Mouse (Mus musculus) neural tube, embryonic 14.5 days (tissue): ENCODE results near the gene Mr1. TPM values are rescaled to one million over a fixed set of nuclear protein-coding genes. Genes with fewer than 3 reads are reported as not detected.
"Not testable (repeated sequence)": the region's sequence is repeated elsewhere in the genome, so short reads cannot be mapped to it uniquely, and the experiment has no call there.

Experiments used
- ATAC-seq: fragments of 200-750 bp; cut with Nextera tagmentation; 2 replicates; pipeline ENCODE4 v1.8.0; 2017; ENCODE audit warnings: low read depth, mild to moderate bottlenecking, moderate TSS enrichment, moderate library complexity
- H3K27ac ChIP-seq: fragments of 300-500 bp; sonication (generic); 2 replicates; pipeline ENCODE4 v1.5.1; 2014; ENCODE audit warnings: low read depth, mild to moderate bottlenecking, control low read depth, low read length, moderate library complexity, mixed read lengths
- H3K27me3 ChIP-seq: fragments of 300-500 bp; sonication (generic); 2 replicates; pipeline ENCODE4 v1.6.1; 2014; ENCODE audit warnings: low read length; ENCODE audit not compliant: control insufficient read depth, insufficient read depth
- H3K36me3 ChIP-seq: fragments of 300-500 bp; sonication (generic); 2 replicates; pipeline ENCODE4 v1.6.1; 2014; ENCODE audit warnings: low read length, mixed read lengths; ENCODE audit not compliant: control insufficient read depth, insufficient read depth
- H3K4me1 ChIP-seq: fragments of 300-500 bp; sonication (generic); 2 replicates; pipeline ENCODE4 v1.6.1; 2014; ENCODE audit warnings: low read length; ENCODE audit not compliant: control insufficient read depth, insufficient read depth
- H3K4me2 ChIP-seq: fragments of 300-500 bp; sonication (generic); 2 replicates; pipeline ENCODE4 v1.6.1; 2014; ENCODE audit warnings: mild to moderate bottlenecking, low read depth, low read length, control low read depth
- H3K4me3 ChIP-seq: fragments of 300-500 bp; sonication (generic); 2 replicates; pipeline ENCODE4 v1.5.1; 2014; ENCODE audit warnings: low read depth, low read length, control low read depth, mixed read lengths
- H3K9ac ChIP-seq: fragments of 300-500 bp; sonication (generic); replicated peaks from 2 replicates; pipeline ENCODE4 v1.6.1; 2014; ENCODE audit warnings: low read depth, mild to moderate bottlenecking, control low read depth, low read length, mixed read lengths
- H3K9me3 ChIP-seq: fragments of 300-500 bp; sonication (generic); 2 replicates; pipeline ENCODE4 v1.6.1; 2016; ENCODE audit warnings: low read length; ENCODE audit not compliant: control insufficient read depth
- WGBS: fragments of 180-500 bp; shearing (Covaris S2); extraction: QIAGEN DNeasy Blood & Tissue Kit; methylation state at CpG from one replicate; pipeline ENCODE4 v1.1.7; 2014; 5-methylcytosine and 5-hydroxymethylcytosine counted together
- polyA plus RNA-seq: library from polyadenylated mRNA; unstranded; fragments of >200 nt; fragmentation: Nextera tagmentation; extraction: Ambion mirVana; gene quantifications from 2 replicates; pipeline ENCODE4 v1.2.1, GENCODE M21; 2014

Mr1 gene
- 1.0 and 1.3 TPM in 2 replicates for polyA plus RNA-seq

DNA sequence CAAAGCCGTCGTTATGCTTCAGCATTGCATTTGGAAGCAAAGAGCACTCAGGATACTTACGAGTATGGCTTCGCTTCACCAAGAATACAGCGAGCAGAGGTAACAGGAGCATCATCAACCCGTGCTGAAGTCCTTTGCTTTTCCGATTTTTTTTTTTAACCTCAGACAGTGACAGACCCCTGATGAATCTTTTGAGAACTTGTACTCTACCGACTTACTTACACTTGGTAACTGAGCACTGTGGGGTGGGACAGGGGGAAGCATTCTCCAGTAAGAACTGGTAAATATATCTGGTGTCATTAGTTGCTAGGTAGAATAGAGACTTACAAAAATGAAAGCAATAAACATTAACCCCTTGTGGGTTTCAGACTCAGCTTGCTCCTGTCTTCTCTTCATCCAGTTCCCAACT, at the start of gene Mr1:
Gene Mr1, minus strand, starts transcription at position 243 of the 409 bp plus-strand sequence.
- H3K4me2 ChIP-seq: 0 out of 2 replicates have a peak within 1 kb of the TSS, but pooled peaks have one; percentile 11
- no peaks in the 10 kb centered on the region for H3K9me3 ChIP-seq
- no peaks in the 10 kb centered on the region for H3K27me3 ChIP-seq
- H3K4me3 ChIP-seq: peak within 1 kb of the TSS; percentile 16; the same call in 1 of the 2 replicates
- peak; percentile 82; the same call in 1 of the 2 replicates for ATAC-seq
- no peak within 1 kb of the TSS for H3K27ac ChIP-seq
- no peaks in the 10 kb centered on the region for H3K36me3 ChIP-seq
- H3K4me1 ChIP-seq: no peaks in the 10 kb centered on the region
- H3K9ac ChIP-seq: no peak within 1 kb of the TSS
- 59% methylated on average over 8 of the region's 8 CpGs for WGBS

DNA sequence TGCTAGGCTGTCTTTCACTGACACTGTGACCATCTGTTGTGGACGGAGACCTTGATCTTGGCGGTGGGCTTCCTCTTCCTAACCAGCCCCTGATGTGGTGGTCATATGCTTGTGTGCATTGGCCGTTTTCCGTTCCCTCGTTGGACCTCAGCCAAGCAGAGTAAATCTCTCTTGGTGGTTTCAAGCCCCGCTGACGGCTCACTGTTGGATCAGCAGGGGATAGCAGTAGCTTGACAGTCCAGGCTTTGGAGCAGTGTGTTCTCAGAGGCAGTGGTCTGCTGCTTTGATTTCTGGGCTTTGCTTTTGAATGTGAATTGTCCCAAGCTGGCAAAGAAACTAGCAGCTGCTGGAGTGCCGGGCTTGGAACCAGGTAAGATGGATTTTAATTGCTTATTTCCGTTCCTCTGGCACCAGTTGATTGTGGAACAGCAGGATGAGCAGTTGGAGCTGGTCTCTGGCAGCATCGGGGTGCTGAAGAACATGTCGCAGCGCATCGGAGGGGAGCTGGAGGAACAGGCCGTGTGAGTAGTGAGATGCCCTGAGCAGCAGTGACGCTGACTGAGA, 46.3 kb upstream of the Mr1 start:
- WGBS: 53% methylated on average over 15 of the region's 15 CpGs
- Histone ChIP-seq H3K4me3 (no peak overlapping the region), H3K27me3 (no peaks in the 10 kb centered on the region), H3K36me3 (peaks cover 31% of the 10 kb centered on the region; the same call in 1 of the 2 replicates), H3K4me1 (0 out of 2 replicates have a peak, but pooled peaks cover 4% of the 10 kb centered on the region), H3K9me3 (no peaks in the 10 kb centered on the region), H3K9ac (no peak overlapping the region), H3K27ac (no peak overlapping the region), H3K4me2 (no peak overlapping the region)
- no peak; the same call in 1 of the 2 replicates for ATAC-seq

GRCm38 (mm10) chr1:155191671-155192070, 45.1 kb upstream of the Mr1 start:
- Histone ChIP-seq H3K4me1 (0 out of 2 replicates have a peak, but pooled peaks cover 4% of the 10 kb centered on the region), H3K27ac (no peak overlapping the region), H3K27me3 (no peaks in the 10 kb centered on the region), H3K9ac (no peak overlapping the region), H3K4me3 (no peak overlapping the region), H3K36me3 (peaks cover 27% of the 10 kb centered on the region; the same call in 1 of the 2 replicates), H3K9me3 (no peaks in the 10 kb centered on the region), H3K4me2 (no peak overlapping the region)
- no peak for ATAC-seq
- 59% methylated on average over 2 of the region's 2 CpGs for WGBS

GRCm38 (mm10) chr1:155191219-155191618, 44.6 kb upstream of the Mr1 start:
- no peak overlapping the region for H3K27ac ChIP-seq
- 83% methylated on average over 8 of the region's 8 CpGs for WGBS
- no peaks in the 10 kb centered on the region for H3K9me3 ChIP-seq
- no peak overlapping the region for H3K4me2 ChIP-seq
- H3K36me3 ChIP-seq: peaks cover 31% of the 10 kb centered on the region; the same call in 1 of the 2 replicates
- ATAC-seq: 0 out of 2 replicates have a peak, but pooled peaks have one; percentile 24
- H3K4me3 ChIP-seq: no peak overlapping the region
- H3K4me1 ChIP-seq: 0 out of 2 replicates have a peak, but pooled peaks cover 4% of the 10 kb centered on the region
- no peaks in the 10 kb centered on the region for H3K27me3 ChIP-seq
- H3K9ac ChIP-seq: no peak overlapping the region

DNA sequence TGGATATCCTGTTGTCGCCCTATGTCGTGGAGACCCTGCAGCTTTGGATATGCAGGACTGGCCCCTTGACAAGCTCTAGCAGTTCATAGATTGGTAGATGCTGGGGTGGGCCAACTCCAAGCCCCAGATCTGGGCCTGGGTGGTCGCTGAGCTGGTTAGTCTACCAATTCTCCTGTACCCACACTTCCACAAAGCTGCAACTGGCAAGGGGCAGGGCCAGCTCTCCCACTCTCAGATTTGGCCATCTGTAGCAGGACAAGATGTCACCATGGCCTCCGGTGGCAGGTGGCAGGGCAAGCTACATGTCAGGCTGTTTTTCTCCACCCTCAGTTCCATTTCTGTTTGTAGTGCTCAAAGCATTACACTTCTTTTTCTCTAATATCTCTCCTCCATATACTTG, 42.0 kb upstream of the Mr1 start:
- Histone ChIP-seq H3K9me3 (no peaks in the 10 kb centered on the region), H3K9ac (no peak overlapping the region), H3K27ac (no peak overlapping the region), H3K4me3 (no peak overlapping the region), H3K4me2 (no peak overlapping the region), H3K27me3 (no peaks in the 10 kb centered on the region), H3K36me3 (peaks cover 31% of the 10 kb centered on the region; the same call in 1 of the 2 replicates), H3K4me1 (0 out of 2 replicates have a peak, but pooled peaks cover 4% of the 10 kb centered on the region)
- 92% methylated on average over 4 of the region's 4 CpGs for WGBS
- no peak for ATAC-seq

GRCm38 (mm10) chr1:155184191-155184590, 37.6 kb upstream of the Mr1 start:
- WGBS: 89% methylated on average over 3 of the region's 3 CpGs
- H3K36me3 ChIP-seq: peaks cover 21% of the 10 kb centered on the region; the same call in 1 of the 2 replicates
- H3K9ac ChIP-seq: no peak overlapping the region

DNA sequence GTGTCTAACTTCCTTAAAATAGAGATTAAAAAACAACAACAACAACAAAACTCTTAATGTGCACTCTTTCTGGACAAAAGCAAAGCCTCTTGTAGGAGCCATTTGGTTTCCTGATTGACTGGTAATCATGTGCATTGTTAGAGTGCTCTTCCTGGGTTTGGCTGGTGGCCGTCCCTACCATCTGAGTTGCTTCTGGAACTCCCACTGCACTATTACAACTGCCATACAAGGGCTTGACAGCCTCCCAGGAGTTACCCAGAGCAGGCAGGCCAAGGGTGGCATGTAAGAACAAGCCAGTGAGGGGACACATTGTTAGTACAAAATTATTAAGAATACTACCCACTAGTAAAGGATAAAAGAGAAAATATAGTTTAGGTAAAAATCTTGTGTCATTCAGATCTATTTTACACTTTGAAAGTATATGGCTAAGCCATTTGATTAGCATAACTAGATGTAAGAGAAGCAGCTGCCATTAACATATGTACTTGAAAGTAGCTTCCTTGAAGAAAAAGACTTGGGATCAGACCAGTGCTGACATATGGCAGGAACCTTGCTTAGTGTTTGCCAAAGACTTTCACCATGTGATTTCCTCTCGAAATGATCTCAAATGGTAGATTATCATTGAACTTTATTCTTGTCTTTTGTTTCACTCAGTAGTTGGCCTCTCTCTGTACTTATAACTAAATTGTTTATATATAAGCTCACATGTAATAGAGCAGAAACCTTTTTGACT, 31.7 kb upstream of the Mr1 start:
- WGBS: 81% methylated on average over 2 of the region's 2 CpGs

More at GRCm38 (mm10) chr1:155184191-155184590, 37.6 kb upstream of the Mr1 start:
- no peak overlapping the region for H3K27ac ChIP-seq
- H3K4me1 ChIP-seq: no peaks in the 10 kb centered on the region
- no peak overlapping the region for H3K4me3 ChIP-seq
- no peaks in the 10 kb centered on the region for H3K27me3 ChIP-seq
- no peak for ATAC-seq
- no peak overlapping the region for H3K4me2 ChIP-seq
- no peaks in the 10 kb centered on the region for H3K9me3 ChIP-seq

GRCm38 (mm10) chr1:155174424-155174823, 27.8 kb upstream of the Mr1 start:
- H3K4me2 ChIP-seq: no peak overlapping the region
- peaks cover 18% of the 10 kb centered on the region; the same call in 1 of the 2 replicates for H3K36me3 ChIP-seq
- no peak overlapping the region for H3K4me3 ChIP-seq
- H3K4me1 ChIP-seq: no peaks in the 10 kb centered on the region
- no peak overlapping the region for H3K27ac ChIP-seq
- H3K9me3 ChIP-seq: no peaks in the 10 kb centered on the region
- no peak for ATAC-seq
- no peak overlapping the region for H3K9ac ChIP-seq
- WGBS: 87% methylated on average over 1 of the region's 1 CpGs
- no peaks in the 10 kb centered on the region for H3K27me3 ChIP-seq

More for the DNA sequence above, 31.7 kb upstream of the Mr1 start:
- H3K4me3 ChIP-seq: no peak overlapping the region
- no peak overlapping the region for H3K4me2 ChIP-seq
- no peak overlapping the region for H3K9ac ChIP-seq
- no peak for ATAC-seq
- no peaks in the 10 kb centered on the region for H3K4me1 ChIP-seq
- peaks cover 26% of the 10 kb centered on the region; the same call in 1 of the 2 replicates for H3K36me3 ChIP-seq
- no peaks in the 10 kb centered on the region for H3K9me3 ChIP-seq
- no peak overlapping the region for H3K27ac ChIP-seq
- H3K27me3 ChIP-seq: no peaks in the 10 kb centered on the region

GRCm38 (mm10) chr1:155173644-155174016, 27.0 kb upstream of the Mr1 start:
- H3K27me3 ChIP-seq, H3K9ac ChIP-seq, H3K4me3 ChIP-seq, H3K4me1 ChIP-seq, H3K9me3 ChIP-seq, ATAC-seq, H3K27ac ChIP-seq, H3K4me2 ChIP-seq: not testable (repeated sequence)
- 85% methylated on average over 1 of the region's 1 CpGs for WGBS
- H3K36me3 ChIP-seq: peaks cover 18% of the 10 kb centered on the region; the same call in 1 of the 2 replicates
